Mouse (Mus musculus): ENCODE measurements around the gene Prss23. TPM values are rescaled to one million over a fixed set of nuclear protein-coding genes. Genes with fewer than 3 reads are reported as not detected.

Prss23 gene
- polyA plus RNA-seq, 1 experiment from 2014 or later = 37.0 TPM

DNA sequence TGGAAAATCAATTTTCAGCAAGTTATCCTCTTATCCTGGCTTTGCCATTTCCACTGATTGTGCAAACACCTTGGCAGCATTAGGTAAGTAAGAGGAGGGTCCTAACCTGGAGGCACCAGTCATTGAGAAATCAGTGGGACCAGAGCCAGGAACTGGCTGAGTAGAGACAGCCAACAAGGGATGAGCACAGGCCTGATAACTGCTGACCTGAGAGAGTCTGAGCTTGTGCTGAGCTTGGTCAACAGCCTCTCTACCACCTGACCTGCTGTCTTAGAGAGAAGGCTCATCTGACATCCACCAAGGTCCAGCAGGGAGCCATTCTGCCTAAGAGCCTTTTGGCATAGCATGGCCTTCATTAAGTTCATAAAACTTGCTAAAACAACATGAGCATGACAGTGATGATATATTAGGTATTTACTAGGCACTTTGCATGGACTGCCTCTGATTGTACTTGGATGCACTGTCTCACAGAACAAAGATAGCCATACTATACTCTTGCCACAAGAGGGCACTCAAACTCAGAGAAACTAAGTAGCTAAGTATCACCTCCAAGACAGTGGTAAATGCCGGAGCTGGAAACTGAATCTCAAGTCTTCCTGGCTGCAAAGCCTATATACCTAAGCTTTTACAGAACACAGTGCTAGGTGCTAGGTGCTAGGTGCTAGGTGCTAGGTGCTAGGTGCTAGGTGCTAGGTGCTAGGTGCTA lies 49.5 kb downstream of the Prss23 start:
- DNase-seq (peak; percentile 90), ATAC-seq (ENCODE audit: insufficient read depth) (peak; percentile 74)
- WGBS = 0% methylated on average over 1 of the region's 1 CpGs

DNA sequence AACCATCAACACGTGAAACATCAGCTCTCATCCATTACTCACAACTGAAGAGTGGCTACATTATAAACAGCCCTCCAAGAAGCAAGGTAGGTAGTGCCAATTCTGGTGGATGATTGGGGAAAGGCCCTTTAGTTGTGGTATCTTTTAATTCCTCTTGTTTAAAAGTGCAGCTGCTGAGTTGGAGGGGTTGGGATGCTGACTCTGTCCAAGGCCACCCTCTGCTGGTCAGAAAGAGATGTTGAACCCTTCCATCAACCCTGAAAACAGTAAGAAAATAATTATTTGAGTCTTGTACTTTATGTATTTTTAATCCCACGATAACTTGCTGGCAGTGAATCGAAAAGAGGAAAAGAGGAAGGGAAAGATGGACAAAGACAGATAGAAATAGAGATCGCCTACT lies 53.5 kb downstream of the Prss23 start:
- H3K9ac ChIP-seq = no peak overlapping the region
- no peak overlapping the region for H3K4me3 ChIP-seq (ENCODE audit: low read depth, low read length)
- no peak overlapping the region for H3K4me2 ChIP-seq
- no peaks in the 10 kb centered on the region for H3K36me3 ChIP-seq (ENCODE audit: insufficient read depth)
- no peak overlapping the region for H3K27ac ChIP-seq (ENCODE audit: low read depth)
- TF ChIP-seq CTCF (IDR thresholded peaks at IDR 0.05; ENCODE audit: low read depth) = peak; percentile 74
- 45% methylated on average over 4 of the region's 4 CpGs for WGBS
- ATAC-seq (ENCODE audit: insufficient read depth) (no peak), DNase-seq (peak; percentile 66)
- H3K9me3 ChIP-seq (ENCODE audit: low read depth, low read length) = no peaks in the 10 kb centered on the region
- no peaks in the 10 kb centered on the region for H3K4me1 ChIP-seq (ENCODE audit: insufficient read depth)
- H3K27me3 ChIP-seq (ENCODE audit: insufficient read depth, low read length) = no peaks in the 10 kb centered on the region

More for the DNA sequence above, 49.5 kb downstream of the Prss23 start:
- no peak overlapping the region for H3K4me3 ChIP-seq (ENCODE audit: low read depth, low read length)
- H3K27me3 ChIP-seq (ENCODE audit: insufficient read depth, low read length) = no peaks in the 10 kb centered on the region
- no peak overlapping the region for H3K27ac ChIP-seq (ENCODE audit: low read depth)
- no peaks in the 10 kb centered on the region for H3K36me3 ChIP-seq (ENCODE audit: insufficient read depth)
- no peaks in the 10 kb centered on the region for H3K9me3 ChIP-seq (ENCODE audit: low read depth, low read length)
- H3K4me1 ChIP-seq (ENCODE audit: insufficient read depth) = no peaks in the 10 kb centered on the region
- H3K4me2 ChIP-seq = no peak overlapping the region
- peak; percentile 83 for TF ChIP-seq CTCF (IDR thresholded peaks at IDR 0.05; ENCODE audit: low read depth)
- no peak overlapping the region for H3K9ac ChIP-seq

DNA sequence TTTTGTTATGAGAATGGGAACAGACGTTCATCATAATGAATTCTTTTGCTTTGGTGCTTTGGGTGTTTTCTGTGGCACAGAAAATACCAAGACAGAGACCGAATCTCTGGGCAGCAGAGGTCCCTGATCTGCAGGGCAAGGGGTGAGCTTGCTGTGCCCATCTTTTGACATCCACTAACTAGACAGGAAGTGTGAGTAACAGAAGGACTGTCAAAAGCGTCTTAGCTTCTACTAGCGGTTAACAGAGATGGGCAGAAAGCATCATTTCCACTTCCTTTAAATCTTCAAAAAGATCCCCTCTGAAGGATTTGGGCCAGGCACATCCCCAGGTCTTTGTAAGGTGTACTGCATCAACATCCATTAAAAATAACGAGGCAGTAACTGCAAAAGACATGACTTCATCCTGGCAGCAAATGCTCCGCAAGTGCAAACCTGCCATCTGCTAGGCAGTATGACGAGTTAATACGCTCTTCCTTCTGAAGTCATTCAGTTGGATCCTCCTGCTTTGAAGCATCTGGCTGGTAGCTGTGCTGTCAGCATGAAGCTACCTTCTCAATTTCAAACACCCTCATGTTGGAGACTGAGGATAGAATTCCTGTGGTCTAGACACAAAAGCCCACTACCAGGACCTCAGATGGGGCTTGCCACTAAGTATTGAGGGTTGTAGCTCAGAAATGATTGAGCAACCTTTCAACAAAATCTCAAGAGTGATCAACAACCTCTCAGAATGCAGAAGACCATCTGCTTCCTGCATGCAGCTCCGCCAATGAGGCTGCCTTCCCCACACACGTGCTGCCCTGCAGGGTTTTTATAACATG lies 63.0 kb downstream of the Prss23 start:
- Histone ChIP-seq H3K4me3 (ENCODE audit: low read depth, low read length) (no peak overlapping the region), H3K27me3 (ENCODE audit: insufficient read depth, low read length) (no peaks in the 10 kb centered on the region), H3K4me2 (no peak overlapping the region), H3K4me1 (ENCODE audit: insufficient read depth) (no peaks in the 10 kb centered on the region), H3K9ac (no peak overlapping the region), H3K36me3 (ENCODE audit: insufficient read depth) (no peaks in the 10 kb centered on the region), H3K27ac (ENCODE audit: low read depth) (no peak overlapping the region), H3K9me3 (ENCODE audit: low read depth, low read length) (no peaks in the 10 kb centered on the region)
- 63% methylated on average over 10 of the region's 10 CpGs for WGBS
- ATAC-seq (ENCODE audit: insufficient read depth) = no peak
- DNase-seq = no peak
- no peak for TF ChIP-seq CTCF (IDR thresholded peaks at IDR 0.05; ENCODE audit: low read depth)

DNA sequence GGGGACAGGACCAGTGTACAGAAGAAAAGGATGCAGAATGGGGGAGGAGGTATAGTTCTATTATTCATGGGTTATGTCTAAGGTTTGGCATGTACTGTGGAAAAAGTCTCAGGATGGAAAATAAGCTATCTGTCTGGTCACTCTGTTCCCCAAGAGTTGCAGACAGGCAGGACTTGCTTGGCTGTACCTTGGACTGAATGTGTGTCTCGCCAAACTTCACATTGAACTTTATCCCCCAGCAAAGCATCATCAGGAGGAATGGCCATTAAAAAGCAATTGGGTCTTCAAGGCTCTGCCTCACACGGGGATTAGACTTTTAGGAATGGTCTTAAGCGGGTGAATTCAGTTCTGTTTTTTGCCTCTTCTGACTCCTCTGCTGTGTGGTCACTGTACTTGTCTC lies 63.7 kb downstream of the Prss23 start:
- DNase-seq = no peak
- Histone ChIP-seq H3K9ac (no peak overlapping the region), H3K27ac (ENCODE audit: low read depth) (no peak overlapping the region), H3K27me3 (ENCODE audit: insufficient read depth, low read length) (no peaks in the 10 kb centered on the region), H3K4me3 (ENCODE audit: low read depth, low read length) (no peak overlapping the region), H3K9me3 (ENCODE audit: low read depth, low read length) (no peaks in the 10 kb centered on the region), H3K36me3 (ENCODE audit: insufficient read depth) (no peaks in the 10 kb centered on the region), H3K4me1 (ENCODE audit: insufficient read depth) (no peaks in the 10 kb centered on the region), H3K4me2 (no peak overlapping the region)
- TF ChIP-seq CTCF (IDR thresholded peaks at IDR 0.05; ENCODE audit: low read depth) = no peak
- 69% methylated on average over 3 of the region's 3 CpGs for WGBS
- no peak for ATAC-seq (ENCODE audit: insufficient read depth)

DNA sequence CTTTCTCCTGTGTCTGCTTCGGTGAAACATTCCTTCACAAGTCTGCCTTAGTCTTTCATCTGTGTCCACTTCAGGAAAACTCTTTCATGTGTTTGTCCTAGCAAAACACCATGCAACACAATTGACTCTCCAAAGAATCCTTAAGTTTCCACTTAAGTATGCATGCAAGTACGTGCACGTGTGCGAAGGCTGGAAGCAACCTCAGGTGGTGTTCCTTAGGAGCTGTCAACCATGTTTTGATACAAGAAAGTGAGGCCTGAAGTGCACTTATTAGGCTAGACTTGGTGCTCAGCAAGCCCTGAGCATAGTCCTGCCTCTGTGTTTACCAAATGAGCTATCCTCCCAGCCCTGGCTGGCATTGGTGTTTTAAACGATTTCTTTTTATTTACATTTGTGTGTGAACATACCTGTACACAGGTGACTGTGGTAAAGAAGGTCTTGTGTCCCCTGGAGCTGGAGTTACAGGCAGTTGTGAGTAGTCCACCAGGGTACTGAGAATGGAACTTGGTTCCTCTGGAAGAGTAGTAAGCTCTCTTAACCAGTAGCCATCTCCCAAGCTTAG lies 64.3 kb downstream of the Prss23 start:
- Histone ChIP-seq H3K4me1 (ENCODE audit: insufficient read depth) (no peaks in the 10 kb centered on the region), H3K36me3 (ENCODE audit: insufficient read depth) (no peaks in the 10 kb centered on the region), H3K27ac (ENCODE audit: low read depth) (no peak overlapping the region), H3K9ac (no peak overlapping the region), H3K4me2 (no peak overlapping the region), H3K4me3 (ENCODE audit: low read depth, low read length) (no peak overlapping the region), H3K27me3 (ENCODE audit: insufficient read depth, low read length) (no peaks in the 10 kb centered on the region), H3K9me3 (ENCODE audit: low read depth, low read length) (no peaks in the 10 kb centered on the region)
- no peak for TF ChIP-seq CTCF (IDR thresholded peaks at IDR 0.05; ENCODE audit: low read depth)
- ATAC-seq (ENCODE audit: insufficient read depth) = no peak
- no peak for DNase-seq
- 58% methylated on average over 5 of the region's 5 CpGs for WGBS

DNA sequence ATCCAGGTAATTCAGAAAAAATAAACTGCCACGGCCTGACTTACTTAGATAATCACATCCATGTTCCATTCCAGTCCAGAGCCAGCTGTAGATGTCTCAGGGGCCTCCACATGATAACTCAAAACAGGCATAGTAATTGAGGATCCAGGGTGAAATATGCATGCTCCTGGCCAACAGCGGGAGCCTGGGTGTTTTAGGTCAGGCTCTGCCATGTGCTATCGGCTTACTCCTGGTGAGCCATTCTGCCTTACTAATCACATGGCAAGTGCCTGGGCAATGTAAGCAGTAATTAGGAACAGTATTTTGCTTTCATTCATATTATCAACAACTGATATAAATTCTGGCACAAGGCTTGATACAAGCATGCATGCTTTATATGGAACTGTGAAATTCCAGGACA lies 65.6 kb downstream of the Prss23 start:
- 60% methylated on average over 3 of the region's 3 CpGs for WGBS
- ATAC-seq (ENCODE audit: insufficient read depth) = no peak
- no peak for DNase-seq

DNA sequence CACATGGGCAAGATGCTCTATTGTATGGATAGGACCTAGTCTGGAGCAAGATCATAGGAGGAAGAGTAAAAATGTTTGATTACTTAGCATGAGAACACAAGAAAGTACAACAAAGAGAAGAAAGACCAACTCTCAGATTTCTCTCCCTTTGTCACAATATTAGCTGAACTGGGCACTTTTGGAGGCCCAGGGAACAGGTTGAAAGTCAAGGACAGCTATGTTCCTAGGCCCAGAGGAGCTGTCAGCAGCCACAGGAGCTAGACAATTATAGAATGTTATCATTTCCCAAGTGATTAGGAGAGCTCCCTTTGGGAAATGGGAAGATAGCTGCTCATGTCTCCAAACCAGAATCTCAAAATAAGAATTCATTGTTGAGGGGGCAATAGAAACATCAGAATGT lies 66.1 kb downstream of the Prss23 start:
- 0 out of 2 replicates have a peak, but pooled peaks cover 4% of the 10 kb centered on the region for H3K4me1 ChIP-seq (ENCODE audit: insufficient read depth)
- no peaks in the 10 kb centered on the region for H3K9me3 ChIP-seq (ENCODE audit: low read depth, low read length)
- H3K4me2 ChIP-seq = no peak overlapping the region
- no peaks in the 10 kb centered on the region for H3K27me3 ChIP-seq (ENCODE audit: insufficient read depth, low read length)
- TF ChIP-seq CTCF (IDR thresholded peaks at IDR 0.05; ENCODE audit: low read depth) = no peak
- DNase-seq (no peak), ATAC-seq (ENCODE audit: insufficient read depth) (no peak)
- H3K27ac ChIP-seq (ENCODE audit: low read depth) = no peak overlapping the region
- no peak overlapping the region for H3K9ac ChIP-seq
- H3K36me3 ChIP-seq (ENCODE audit: insufficient read depth) = no peaks in the 10 kb centered on the region
- H3K4me3 ChIP-seq (ENCODE audit: low read depth, low read length) = no peak overlapping the region

More for the DNA sequence above, 65.6 kb downstream of the Prss23 start:
- Histone ChIP-seq H3K27ac (ENCODE audit: low read depth) (no peak overlapping the region), H3K36me3 (ENCODE audit: insufficient read depth) (no peaks in the 10 kb centered on the region), H3K4me1 (ENCODE audit: insufficient read depth) (0 out of 2 replicates have a peak, but pooled peaks cover 3% of the 10 kb centered on the region), H3K9ac (no peak overlapping the region), H3K4me2 (no peak overlapping the region), H3K9me3 (ENCODE audit: low read depth, low read length) (no peaks in the 10 kb centered on the region), H3K4me3 (ENCODE audit: low read depth, low read length) (no peak overlapping the region), H3K27me3 (ENCODE audit: insufficient read depth, low read length) (no peaks in the 10 kb centered on the region)
- TF ChIP-seq CTCF (IDR thresholded peaks at IDR 0.05; ENCODE audit: low read depth) = no peak

Measured in lung, embryonic 14.5 days (tissue).